Mouse (Mus musculus): ENCODE results near the gene Acsf2.
"Not testable (repeated sequence)": the region's sequence is repeated elsewhere in the genome, so short reads cannot be mapped to it uniquely, and the experiment has no call there.

The Acsf2 gene
- long read RNA-seq, experiment 1, partial matches to known transcripts, result 2 of 3 reads
- long read RNA-seq, experiment 1, other reads (novel, unspliced or antisense), result 1 of 3 reads
- long read RNA-seq, experiment 2, partial matches to known transcripts, result 1 of 3 reads
- long read RNA-seq, experiment 2, other reads (novel, unspliced or antisense), result 2 of 3 reads

DNA sequence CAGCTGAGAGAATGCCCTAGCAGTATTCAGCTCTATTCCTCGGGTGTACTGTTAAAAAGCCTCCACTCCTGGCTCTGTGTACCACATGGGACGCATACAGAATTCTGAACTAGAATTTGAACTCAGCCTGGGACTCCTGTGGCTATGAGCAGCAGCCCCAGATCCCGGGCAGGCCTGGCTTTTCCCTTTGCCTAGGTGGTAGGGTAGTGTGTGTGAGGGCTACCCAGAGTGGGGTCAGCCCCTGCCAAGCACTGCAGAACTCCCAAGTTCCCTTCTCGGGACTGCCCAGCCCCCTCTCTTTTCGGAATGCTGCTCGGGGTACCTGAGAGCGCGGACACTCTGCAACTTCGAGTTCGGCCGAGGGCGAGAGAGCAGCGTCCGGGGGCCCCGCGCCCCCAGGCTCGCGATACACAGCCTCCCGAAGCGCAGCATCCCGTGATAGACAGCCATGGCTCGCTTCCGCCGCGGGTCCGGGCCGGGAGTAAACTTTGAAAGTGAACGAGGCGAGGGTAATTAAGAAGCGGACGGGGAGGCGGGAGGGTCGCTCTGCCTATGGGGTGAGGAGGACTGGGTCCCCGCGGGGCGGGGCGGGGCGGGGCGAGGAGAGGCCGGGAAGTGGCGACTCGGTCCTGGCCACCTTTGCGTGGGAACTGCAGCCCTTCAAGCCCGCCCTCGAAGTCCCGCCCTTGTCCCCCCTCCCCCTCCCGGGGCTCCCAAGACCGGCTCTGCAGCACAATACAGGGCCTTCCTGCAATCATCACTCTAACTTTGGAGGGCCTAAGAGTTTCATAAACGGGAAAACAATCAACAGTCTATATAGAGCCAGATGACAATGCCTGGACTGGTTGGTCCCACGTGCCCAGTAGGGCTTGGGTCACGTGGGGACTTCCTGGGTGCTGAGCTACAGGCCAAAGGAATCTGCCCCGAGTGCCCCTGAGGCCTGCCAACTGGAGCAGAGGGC lies at the start of gene Acsf2:
TSS of gene Acsf2 (minus strand) at position 551 of the 961 bp plus-strand sequence.
- intact Hi-C loops (cut with DNase I), result no loop called here

DNA sequence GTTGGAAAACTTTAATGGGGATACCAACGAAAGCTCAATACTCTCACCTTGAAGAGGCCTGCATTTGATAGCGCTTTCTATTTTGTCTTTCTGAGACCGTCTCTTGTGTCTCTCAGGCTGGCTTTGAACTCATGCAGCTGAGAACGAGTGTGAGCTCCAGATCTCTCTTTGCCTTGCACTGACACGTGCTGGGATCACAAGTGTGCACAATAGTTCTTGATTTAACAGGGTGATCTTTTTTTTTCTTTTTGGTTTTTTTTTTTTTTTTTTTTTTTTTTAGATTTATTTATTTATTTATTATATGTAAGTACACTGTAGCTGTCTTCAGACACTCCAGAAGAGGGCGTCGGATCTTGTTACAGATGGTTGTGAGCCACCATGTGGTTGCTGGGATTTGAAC lies 49.6 kb upstream of the Acsf2 start:
- intact Hi-C loops (cut with DNase I), result not testable (repeated sequence)

DNA sequence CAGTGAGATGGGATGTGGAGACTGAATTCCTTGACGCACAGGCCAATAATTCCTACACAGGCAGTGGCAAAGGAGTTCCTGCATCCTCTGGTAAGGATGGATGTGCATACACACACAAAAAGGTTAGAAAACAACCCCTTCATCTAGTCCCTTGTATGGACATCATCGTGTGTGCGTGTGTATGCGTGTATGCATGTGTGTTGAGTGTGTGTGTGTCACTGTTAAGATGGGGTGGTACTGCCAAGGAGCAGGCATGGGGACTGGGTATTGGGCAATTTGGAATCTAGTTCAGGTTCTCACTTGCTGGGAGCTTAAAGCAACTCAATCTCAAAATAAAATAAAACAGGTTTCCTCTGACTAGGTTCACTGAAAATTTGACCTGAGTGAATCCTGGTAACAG lies 44.8 kb upstream of the Acsf2 start:
- intact Hi-C loops (cut with DNase I), result no loop called here

DNA sequence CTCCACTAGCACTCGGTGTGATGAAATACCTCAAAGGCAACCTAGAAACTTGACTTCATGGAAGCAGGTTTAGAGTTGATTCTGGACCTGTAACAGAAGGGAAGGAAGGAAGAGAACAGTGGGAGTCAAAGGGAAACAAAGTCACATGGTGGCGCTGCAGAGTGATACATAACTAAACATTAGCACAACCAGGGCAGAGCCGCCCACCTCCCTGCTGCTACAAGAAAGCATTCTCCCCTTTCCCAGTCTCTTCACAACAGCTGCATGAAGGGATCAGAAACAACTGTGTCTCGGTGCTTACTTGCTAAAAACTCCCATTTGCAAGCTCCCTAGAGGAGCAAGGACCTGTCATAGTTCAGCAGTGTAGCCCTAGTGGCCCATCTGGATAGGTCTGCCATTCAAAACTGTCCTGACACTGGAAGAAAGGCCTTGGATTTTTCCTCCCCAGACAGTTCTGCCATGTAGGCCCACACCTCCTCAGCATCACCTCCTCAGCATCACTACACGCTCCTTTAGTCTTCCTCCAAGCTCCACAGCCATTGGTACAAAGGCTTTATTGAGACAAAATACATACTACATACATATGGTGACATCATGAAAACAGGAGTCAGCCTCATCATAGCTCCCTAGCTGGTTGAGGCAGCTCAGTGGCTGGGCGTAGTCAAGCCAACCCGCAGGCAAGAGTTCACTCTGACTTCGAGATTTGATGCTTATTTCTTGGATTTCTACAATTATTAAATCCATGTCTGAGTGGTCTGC lies 43.0 kb upstream of the Acsf2 start:
- intact Hi-C loops (cut with DNase I), result no loop called here

DNA sequence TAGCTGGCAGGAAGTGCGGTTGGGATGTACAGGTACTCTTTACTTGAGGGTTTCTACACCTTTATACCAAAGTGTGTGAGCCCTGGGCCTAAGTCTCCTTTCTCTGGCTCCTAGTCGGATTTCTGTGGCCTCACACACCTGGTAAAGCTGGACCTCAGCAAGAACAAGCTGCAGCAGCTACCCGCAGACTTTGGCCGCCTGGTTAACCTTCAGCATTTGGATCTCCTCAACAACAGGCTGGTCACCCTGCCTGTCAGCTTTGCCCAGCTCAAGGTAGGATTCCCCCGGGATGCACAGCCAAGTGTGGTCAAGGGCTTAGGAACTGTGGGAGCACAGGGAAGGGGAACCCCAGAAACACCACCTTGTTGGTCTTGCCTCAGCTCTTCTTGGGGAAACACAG lies 32.8 kb upstream of the Acsf2 start:
- intact Hi-C loops (cut with DNase I), result no loop called here

DNA sequence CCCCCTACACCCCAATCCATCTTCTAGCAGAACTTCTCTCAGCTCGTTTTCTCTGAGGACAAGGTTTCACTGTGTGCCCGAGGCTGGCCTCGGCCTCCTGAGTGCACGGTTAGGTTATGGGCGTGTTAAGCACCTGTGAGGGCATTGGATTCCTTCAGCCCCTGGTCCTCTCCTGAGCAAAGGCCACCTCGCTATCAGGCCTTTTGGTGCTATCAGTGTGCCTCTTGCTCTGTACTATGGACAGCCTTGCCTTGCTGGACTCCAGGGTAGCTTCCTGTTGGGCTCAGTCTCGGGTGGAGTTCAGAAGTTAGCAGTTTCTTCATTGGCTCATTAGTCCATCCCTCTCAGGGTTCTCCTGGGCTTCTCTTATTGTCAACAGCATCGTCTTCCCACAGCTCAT lies 31.3 kb upstream of the Acsf2 start:
- intact Hi-C loops (cut with DNase I), result no loop called here

DNA sequence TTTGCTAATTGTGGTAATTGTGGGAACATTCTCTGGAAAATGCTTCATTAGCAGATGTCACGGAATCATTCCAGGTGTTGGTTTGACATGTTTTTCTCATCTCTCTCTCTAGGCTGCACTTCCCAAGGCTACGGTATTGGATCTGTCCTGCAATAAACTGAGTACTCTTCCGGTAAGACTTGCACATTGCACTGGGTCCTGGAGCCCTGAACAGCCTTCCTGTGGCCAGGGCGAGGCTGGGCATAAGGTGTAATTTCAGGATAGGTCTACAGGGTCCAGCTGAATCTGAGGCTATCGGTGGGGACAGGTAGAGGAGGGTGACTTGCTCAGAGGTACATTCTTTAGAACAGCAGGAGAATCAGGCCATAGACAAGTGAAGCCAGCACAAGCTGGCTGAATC lies 30.3 kb upstream of the Acsf2 start:
- intact Hi-C loops (cut with DNase I), result no loop called here

DNA sequence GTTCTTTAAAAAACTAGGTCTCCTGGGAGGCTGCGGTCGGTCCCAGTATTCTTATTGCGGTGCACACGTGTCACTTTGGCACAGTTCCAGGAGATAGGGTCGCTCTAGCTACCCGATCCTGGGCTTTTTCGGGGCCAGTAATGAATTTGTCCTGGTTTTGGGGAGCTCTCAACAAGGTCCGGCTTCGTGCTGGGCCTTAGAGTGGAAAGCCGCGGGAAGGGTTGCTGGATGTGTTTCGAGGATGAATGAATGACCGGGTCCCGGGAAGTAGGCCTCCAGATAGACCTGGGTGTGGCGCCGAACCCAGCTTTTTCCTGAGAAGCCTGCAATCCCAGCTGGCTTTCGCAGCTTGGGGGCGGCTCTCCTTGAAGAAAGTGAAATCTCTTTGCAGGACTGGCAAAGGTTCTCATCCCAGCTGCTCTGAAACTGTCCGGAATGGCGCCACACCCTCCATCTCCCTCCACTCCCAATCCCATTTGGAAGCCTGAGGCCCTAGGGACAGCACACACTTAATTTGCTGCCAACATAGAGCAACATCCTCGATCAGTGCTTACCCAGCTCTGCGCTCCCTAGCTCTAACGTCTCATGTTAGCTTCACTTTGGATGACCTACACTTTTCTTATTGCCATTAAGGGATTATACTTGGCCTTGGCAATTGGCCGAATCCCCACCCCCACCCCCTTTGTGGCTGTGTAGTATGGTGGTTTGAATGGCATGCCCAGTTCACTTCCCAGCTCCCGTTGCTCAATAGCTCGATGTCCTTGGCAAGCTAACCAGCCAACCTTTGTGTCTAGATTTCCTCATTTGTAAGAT lies 28.7 kb upstream of the Acsf2 start:
- intact Hi-C loops (cut with DNase I), result no loop called here

DNA sequence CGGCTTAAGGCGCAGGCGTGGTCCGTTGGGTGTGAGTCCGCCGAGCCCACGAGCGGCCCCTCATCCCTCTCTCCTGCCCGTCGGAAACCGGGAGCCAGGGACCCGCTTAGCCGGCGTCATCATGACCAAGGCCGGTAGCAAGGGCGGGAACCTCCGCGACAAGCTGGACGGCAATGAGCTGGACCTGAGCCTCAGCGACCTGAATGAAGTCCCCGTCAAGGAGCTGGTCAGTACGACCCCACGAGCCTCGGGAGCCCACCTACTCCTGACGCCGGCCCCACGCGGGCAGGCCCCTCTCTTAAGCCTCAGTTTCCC lies 28.2 kb upstream of the Acsf2 start:
- intact Hi-C loops (cut with DNase I), result loop anchor here (10.0 kb wide), 1 partner anchor 85 kb away; no protein-coding TSS in a partner anchor

DNA sequence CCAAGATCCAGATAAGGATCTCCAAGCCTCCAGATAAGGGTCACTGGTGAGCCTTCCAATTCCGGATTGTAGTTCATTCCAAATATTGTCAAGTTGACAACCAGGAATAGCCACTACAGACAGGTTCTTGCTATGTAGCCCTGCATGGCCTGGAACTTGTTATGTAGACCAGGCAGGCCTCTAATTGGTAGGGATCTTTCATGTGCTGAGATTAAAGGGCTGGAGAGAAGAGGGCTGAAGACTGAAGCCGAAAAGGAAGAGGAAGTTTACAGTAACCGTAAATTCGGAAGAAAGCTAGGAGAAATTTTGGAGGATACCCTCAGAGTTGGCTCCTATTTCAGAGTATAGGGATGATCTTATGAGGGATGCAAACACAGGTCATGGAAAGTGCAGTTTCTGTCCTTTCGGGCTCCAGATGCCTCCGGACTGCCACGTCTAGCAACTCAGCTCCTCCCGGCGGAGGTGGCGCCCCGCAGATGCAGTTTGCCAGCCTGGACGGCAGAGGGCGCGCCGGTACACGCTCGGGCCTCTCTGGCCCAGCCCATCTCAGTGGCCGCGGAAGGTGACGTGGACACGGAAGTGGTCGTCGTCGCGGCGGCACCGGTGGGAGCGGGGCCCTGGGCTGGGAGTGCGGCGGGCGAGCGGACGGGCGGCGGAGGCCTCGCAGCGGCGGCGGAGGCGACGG lies 27.7 kb upstream of the Acsf2 start, which contains the start of gene Lrrc59:
TSS of gene Lrrc59 (plus strand) at position 569 of the 685 bp plus-strand sequence.
- intact Hi-C loops (cut with DNase I), result loop anchor here (10.0 kb wide), 1 partner anchor 85 kb away; no protein-coding TSS in a partner anchor

DNA sequence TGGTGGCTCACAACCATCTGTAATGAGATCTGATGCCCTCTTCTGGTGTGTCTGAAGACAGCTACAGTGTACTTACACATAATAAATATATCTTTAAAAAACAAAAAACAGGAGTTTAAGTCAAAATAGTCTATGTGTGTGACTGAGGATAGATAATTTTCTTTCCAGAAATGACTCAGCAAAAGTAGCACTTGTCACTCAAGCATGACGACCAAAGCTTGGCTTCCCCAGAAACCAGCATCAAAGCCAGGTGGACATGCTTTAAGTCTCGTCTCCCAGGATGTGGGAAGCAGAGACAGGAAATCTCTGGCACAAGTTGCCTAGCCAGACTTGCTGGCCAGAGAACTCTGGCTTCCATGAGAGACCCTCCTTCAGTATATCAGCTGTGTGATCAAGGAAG lies 20.5 kb upstream of the Acsf2 start:
- intact Hi-C loops (cut with DNase I), result loop anchor here (10.0 kb wide), 1 partner anchor 93 kb away; no protein-coding TSS in a partner anchor

DNA sequence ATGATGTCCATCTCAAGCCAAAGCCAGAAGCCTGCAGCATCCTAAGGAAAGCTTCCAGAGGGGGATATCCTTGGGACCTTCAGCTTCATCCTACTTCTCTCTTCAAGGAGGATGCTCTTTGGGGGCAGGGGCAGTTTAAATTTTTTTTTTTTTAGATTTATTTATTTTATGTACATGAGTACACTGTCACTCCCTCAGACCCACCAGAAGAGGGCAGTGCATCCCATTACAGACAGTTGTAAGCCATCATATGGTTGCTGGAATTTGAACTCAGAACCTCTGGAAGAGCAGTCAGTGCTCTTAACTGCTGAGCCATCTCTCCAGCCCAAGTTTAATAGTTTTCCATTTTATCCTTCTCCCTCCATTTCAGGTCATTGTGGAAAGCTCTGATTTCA lies 19.8 kb upstream of the Acsf2 start:
- intact Hi-C loops (cut with DNase I), result loop anchor here (10.0 kb wide), 1 partner anchor 93 kb away; no protein-coding TSS in a partner anchor

DNA sequence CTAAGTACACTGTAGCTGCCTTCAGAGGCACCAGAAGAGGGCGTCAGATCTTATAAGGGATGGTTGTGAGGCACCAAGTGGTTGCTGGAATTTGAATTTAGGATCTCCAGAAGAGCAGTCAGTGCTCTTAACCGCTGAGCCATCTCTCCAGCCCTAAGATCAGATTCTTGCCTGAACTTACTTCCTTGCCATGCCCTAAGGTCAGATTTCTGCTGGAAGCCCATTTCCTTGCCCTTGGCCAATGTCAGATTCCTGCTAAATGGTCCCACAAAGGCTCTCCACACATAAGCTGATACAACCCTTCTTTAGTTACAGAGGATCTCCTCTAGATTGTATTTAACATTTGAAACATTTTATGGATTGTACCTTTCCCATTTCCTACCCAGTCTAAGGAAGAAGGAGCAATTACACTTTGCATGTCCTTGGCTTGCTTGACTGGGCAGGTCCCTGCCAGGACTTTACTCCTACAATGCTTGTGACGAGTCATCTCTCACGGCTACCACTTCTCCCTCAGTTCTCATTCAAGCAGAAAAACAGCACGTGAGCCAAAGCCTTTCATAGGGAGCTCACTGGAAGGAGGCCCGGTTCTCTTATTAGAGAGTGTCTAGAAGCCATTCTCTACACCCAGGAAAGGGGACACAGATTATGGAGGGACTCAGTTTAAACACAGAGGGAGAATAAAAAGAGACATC lies 19.2 kb upstream of the Acsf2 start:
- intact Hi-C loops (cut with DNase I), result loop anchor here (10.0 kb wide), 1 partner anchor 94 kb away; no protein-coding TSS in a partner anchor

DNA sequence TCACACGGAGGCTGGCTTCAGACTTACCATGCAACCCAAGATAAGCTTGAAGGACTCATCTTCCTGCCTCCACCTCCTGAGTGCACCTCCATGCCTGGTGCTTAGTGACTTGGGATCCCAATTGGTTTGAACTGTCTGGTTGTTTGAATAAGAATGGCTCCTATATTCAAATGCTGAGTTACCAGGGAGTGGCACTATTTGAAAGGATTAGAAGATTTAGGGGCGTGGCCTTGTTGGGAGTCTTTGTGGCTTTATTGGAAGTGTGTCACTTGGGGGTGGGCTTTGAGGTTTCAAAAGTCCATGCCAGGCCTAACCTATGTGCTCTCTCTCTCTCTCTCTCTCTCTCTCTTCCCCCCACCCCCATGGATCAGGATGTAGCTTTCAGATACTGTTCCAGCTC lies 16.0 kb upstream of the Acsf2 start:
- intact Hi-C loops (cut with DNase I), result no loop called here

DNA sequence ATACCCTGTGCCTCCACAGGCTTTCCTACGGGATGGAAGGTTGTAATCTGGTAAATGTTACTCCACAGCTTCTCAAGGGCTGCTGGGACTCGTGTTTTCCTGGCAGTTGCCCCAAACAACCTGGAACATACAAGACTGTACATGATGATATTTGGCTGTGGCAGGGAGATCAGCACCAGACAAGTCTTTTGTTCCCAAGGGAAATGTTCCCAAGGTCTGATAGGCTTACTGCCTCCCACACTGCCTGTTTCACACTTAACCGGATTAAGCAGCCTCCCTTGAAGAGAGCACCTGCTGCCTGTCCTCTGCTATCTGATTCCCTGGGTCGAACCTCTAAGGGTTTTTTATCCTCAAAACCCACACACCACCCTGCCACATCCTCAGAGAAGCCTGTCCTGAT lies 13.8 kb upstream of the Acsf2 start:
- intact Hi-C loops (cut with DNase I), result no loop called here

DNA sequence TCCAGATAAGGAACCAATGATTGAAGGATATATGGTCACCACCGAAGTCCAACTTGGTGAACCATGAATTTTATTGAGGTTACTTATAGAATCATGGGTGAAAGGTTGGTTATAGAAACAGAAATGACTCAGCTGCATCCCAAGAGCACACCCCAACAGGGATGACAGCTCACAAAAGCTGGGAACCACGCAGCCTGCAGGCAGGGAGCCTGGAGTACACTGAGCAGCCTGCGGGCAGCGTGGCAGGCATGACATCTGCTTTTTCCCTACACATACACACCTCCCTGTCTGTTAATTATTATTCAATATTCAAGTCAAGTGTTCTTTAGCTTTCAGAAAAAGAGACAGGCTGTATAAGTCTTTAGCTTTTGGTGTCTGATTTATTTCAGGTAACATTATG lies 12.9 kb upstream of the Acsf2 start:
- intact Hi-C loops (cut with DNase I), result no loop called here

DNA sequence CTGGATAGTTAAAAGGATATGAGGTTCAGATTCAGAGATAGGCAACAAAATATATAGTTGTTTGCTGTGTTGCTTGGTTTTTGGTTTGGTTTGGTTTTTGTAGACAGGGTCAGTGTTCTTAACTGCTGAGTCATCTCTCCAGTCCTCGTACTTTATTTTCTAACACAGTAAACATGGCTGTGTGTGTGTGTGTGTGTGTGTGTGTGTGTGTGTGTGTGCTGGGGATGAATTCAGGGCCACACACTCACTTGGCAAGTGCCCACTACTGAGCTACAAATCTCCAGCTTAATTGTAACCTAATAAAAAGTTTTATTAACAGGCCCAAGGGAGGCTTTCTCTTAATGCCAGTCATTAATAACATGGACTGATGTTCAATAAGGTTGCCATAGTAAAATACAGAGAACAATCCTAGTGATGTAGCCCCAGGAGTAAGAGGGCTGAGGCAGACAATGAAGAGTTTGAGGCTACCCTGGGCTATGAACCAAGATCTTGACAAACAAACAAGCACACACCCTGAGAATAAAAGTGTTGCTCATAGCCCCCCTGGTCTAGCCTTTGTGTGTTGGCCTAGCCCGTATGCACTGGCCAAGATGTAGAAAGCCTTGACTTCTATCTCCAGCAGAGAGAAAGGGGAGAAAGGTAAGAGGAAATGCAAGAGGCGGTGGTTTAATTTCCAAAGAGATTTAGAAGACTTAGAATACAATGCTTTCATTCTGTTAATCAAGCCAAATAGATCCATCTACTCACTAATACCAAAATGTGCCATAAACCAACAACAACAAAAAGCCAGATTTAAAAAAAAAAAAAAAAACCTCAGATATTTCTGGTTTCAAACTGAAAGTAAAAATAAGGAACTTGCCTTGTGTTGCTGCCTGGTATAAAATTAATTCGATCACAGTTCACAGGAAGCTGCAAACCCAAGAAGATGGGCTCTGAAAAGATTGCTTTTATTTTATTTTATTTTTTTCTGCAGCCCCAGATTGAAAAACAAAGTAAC lies 9.4 kb upstream of the Acsf2 start:
- intact Hi-C loops (cut with DNase I), result no loop called here

DNA sequence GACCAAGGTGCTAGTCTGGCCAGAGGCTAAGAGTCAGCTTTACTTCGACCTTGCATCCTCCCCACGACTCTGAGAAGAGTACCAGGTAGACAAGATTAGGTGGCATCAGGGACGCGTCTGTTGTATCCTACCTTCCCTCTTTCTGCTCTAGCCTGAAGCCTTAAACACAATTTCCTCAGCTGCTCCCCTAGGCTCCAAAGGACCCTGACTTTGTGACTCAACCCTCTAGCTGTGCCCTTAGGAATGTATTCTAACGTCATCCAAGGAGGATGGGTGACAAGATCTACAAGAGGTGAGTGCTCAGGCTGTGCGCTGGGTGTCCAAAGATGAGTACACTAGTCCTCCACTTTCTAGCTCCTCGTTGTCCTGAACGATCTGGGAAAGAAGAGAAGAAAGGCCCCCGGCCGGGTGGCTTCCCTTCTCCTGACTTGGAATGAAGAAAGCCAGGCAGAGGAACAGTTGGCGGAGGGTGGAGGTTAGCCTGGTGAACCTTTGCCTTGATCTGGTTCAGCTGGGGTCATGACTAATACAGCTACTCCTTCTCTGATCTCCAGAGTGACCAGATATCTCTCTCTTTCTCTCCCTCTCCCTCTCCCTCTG lies 785 bp upstream of the Acsf2 start:
- intact Hi-C loops (cut with DNase I), result no loop called here
